Mouse (Mus musculus) B cell, adult 2 months (primary cell): ENCODE measurements around the gene Clcc1.
"Not testable (repeated sequence)": the region's sequence is repeated elsewhere in the genome, so short reads cannot be mapped to it uniquely, and the experiment has no call there.

Experiments used
- DNase-seq, 2 experiments: peaks; one replicate each; pipeline ENCODE4 v3.0.0; 2022

The Clcc1 gene

DNA sequence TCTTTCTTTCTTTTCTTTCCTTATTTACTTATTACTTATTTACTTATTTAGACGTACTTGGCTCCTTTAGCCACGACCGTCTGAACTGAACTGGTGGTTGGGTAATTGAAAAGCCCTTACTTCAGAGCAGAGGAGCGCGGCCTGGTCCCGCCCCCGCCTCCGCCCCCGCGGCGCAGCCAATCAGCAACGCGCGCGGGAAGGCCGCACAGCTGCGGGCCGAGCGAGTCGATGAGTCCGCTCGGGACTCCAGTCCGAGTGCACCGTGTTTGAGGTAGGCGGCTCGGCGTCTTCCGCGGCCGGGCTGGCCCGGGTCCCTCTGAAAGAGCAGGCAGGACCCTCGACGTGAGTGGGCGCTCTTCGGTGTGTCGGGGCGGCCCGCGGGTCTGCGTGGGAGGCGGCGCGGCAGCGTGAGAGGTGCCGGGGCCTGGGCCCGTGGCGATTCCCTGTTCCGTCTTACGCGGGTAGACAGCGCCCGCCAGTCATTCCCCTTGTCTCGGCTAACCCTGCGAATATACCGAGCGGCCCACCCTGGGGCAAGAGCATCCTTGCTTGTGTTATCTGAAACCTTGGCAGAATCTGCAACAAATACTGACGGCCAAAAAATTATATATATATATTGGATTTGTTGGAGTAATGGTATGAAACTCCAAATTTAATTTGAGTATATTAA is at the start of gene Clcc1:
Gene Clcc1 (plus strand): TSS at position 204 of the 670 bp plus-strand sequence.
- DNase-seq = peak; percentile 97

DNA sequence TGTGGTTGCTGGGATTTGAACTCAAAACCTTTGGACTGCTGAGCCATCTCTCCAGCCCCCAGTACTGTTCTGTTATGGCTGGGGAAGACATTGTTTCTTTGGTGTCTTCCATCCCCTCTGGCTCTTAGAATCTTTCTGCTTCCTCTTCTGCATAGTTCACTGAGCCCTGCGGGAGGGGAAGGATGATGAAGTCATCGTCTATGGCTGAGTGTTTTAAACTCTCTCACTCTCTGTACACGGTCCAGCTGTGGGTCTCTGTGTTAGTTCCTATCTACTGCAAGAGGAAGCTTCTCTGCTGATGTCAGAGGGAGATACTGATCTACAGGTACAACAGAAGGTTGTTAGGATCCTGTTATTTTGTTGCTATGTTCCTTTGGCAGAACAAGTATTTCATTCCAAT is 44.8 kb upstream of the Clcc1 start:
- peak; percentile 36 to 53 for DNase-seq

DNA sequence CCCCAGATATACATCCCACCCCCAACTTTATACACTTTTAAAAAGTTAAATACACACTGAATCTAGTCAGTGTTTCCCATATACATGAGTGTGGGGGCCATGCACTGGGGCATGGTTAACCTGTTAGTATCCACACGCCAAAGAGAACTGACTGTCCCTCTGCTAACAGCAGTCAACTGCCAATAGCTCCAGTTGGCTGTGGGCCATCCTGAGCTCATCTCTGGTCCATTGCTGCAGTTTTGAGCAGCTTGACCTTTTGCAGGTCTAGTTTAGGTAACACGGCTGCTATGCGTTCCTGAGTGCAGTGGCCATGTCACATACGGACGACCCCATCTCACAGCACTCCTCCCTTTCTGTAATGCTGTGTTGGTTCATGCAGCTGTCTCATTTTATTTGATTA is 19.0 kb upstream of the Clcc1 start:
- no peak for DNase-seq

DNA sequence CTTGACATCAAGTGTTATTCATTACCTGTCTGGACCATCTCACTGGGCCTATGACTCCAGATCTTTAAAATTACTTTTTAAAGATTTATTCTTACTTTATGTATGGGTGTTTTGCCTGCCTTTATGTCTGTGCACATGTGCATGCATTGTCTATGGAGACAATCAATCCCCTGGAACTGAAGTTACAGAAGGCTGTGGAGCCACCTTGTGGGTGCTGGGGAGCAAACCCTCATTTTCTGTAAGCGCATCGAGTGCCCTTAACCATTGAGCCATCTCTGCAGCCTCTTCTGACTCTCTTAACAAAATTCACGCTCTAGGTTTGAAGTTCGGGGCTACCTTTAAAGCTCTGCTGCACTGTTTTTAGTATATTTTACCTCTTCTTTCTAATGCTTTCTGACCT is 14.3 kb upstream of the Clcc1 start:
- peak; percentile 12 to 24 for DNase-seq

DNA sequence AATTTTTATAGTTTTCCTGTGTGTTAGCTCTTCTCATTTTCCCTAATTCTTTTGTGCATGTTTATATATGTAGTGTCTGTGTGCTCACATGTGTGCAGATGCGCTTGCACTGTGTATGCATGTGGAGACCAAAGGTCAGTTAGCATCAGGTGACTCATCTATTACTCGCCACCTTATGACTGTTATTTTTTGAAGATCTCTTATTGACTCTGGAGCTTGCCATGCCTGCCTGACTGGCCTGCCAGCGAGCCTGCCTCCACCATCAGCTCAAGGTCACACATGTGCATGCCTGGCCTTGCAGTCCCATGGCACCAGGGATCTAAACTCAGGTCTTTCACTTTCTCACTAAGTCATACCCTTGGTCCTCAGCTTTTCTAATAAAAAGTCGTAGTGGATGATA is 12.7 kb upstream of the Clcc1 start:
- DNase-seq = no peak

DNA sequence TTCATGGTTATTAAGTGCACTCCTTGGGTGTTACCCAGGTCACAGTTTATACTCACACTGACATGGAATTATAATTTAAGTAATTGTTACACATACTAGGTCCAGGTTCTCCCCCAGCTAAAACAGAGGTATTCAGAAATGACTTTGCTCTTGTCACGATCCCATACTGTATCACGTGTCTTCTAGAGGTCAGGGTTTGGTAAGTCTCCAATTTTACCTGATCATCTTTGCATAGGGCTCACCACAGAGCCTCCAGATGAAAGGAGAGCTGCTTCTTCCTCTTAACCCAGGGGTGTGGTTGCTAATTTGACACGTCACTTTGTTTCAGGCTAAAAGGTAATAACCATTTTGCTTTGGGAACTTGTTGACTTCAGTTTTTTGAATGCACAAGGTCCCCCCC is 8.9 kb upstream of the Clcc1 start:
- DNase-seq = no peak

DNA sequence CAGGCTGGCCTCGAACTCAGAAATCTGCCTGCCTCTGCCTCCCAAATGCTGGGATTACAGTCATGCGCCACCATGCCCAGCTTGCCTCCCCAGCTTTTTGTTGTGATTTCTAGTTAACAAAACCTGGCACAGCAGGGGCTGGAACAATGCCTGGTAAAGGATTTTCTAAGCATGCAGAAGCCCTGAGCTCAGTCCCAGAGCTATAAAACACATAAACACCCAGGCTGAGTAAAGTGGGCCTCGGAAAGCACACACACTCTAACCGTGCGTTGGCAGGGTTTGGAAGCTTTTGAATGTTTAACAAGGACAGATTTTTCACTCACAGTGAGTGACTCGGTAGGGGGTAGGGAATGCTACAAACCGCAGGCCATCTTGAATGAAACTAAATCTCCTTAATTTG is 7.7 kb upstream of the Clcc1 start:
- no peak for DNase-seq

DNA sequence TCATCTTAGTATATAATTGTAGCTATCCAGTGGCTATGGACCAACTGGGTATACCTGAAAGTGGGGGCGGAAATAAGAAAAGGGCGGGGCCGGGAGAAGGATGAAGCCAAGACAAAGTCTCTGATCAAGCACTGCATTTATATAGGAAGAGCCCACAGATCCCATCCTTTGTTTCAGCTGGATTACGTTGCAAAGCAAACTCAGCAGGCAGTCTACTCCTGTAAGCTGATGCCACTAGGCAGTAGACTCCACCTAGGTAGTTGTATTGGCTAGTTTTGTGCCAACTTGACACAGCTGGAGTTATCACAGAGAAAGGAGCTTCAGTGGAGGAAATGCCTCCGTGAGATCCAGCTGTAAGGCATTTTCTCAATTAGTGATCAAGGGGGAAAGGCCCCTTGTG is 6.0 kb upstream of the Clcc1 start:
- not testable (repeated sequence) for DNase-seq

DNA sequence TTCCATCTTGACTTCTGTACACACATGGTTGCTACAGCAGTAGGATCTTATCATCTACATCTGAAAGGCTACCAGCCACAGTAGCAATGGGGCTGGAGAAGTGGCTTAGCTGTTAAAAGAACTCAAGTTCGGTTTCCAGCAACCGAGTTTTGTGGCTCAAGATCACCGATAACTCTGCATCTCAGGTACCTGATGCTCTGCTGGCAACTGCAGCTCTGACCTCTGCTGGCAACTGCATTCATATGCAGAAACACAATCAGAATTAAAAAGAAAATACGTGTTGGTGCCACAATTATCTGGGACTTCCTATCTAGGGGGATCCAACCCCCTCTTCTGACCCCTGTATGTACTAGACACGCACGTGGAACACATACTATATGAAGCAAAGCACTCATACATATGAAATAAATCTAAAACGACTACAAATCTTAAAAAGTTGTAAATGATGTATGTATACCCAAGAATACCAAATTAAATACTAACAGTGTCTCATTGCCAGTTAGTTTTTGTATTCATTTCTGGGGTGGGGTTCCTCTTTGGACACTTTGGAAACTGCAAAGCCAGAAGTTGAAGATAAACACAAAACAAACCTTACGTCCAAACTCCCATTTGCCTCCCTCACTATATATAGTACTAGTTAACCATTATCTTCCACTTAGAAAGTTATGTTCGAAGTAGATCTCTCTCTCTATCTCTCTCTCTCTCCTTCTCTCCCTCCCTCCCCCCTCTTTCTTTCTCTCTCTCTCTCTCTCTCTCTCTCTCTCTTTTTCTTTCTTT is 659 bp upstream of the Clcc1 start:
- DNase-seq = peak; percentile 14 to 15

DNA sequence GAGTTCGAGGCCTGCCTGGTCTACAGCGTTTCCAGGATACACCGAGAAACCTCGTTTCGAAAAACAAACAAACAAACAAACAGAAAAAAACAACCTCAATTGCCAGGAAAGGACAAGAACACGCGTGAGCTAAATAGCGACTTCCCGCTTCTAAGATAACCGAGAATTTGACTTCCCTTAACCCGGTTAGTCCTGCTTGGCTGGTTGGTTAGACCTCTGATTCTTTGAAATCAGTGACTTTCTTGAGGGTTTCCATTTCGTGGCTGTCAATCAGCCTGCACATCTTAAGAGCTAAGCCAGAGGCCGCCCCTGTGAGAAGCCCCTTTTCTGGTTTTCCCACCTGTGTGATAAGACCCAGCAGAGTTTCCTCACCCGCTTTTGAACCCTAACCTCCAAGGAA is 853 bp downstream of the Clcc1 start:
- DNase-seq = peak; percentile 6 to 8

DNA sequence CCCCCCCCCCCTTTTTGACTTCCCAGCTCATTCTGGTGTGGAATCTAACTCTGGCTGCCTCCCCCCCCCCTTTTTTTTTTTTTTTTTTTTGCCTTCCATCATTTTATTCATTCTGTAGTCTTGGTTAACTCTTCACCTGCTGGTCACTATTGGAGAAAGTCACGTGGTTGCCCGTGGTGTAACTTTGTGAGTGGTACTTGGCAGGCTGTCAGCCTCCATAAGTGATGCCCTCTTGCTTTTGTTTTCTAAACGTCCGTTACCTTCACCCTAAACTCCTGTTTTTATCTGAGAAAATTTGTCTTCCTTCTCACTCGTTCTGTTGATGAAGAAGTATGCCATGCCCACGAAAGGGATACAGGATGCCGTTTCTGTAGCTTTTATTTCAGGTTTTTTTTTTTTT is 1.8 kb downstream of the Clcc1 start:
- DNase-seq = no peak

DNA sequence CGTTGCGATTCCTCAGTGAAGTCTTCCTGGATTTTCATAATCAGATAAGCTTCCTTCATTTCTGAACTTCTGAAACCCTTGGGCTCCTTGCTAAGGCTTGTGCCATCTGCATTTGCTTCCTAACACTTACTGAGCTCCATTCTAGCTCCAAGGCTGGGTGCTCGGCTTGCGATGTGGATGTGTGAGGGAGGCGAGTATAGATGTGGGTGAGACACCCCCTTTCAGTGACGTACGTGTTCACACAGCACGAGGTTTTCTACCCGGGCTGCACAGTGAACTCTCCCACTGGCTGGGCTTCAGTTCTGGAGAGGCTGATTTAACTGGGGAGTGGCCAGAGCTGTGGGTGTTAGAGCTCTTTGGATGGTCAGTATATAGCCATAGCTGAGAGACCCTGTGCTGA is 4.9 kb downstream of the Clcc1 start:
- DNase-seq = no peak

DNA sequence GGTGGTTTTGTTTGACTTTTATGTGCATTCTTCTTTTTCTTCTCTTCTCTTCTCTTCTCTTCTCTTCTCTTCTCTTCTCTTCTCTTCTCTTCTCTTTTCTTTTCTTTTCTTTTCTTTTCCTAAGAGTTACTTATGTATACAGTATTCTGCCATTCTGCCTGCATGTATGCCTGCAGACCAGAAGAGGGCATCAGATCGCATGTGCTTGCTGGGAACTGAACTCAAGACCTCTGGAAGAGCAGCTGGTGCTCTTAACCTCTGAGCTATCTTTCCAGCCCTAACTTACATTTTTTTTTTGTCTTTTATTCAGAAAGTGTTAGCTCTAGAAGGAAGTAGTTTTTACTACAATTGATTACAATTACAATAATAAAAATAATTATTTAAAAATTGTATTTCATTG is 7.2 kb downstream of the Clcc1 start:
- peak in 1 of 2 experiments; percentile 8 for DNase-seq

DNA sequence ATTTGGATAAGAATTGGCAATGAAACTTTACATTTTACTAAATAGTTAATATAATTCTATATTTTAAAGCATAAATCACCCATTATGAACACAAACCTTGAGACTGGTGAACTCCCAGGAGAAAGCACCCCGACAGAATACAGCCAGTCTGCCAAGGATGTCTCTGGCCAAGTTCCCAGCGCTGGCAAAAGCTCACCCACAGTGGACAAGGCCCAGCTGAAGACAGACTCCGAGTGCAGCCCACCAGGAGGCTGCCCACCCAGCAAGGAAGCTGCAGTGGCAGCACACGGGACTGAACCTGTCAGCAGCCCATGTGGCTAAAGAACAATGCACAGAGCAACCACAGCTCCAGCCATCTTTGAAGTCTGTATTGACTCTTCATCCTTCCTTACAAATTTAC is 22.9 kb downstream of the Clcc1 start:
- DNase-seq = no peak

DNA sequence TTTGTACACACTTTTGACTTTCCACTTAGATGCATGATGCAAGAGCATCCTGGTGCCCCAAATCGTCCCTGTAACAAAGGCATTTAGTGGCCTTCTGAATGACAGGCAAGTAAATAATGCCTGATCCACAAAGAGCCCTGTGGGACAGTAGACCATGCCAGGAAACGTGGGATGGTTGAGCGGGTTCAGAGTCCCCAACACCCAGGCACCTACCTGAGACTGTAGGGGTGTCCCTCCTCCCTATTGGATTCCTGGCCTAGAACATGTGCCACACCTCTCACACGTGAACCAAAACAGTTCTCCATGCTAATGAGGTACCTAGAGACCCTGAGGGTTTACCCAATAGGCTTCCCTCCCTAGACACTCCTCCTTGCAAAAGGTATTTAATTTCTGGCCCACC is 27.3 kb downstream of the Clcc1 start:
- DNase-seq = no peak

DNA sequence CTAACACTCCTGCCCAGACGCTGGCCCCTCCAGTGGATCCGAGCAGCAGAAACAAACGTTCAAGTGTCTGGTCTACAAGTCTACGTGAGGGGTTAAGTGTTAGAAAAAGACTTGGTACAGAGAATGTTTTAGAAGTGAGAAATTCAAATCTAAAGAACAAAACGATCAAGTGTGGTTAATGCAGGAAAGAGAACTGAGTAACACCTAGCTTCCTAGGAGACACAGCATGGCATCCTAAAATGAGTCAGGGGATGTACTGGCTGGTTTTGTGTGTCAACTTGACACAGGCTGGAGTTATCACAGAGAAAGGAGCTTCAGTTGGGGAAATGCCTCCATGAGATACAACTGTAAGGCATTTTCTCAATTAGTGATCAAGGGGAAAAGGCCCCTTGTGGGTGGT is 29.9 kb downstream of the Clcc1 start:
- not testable (repeated sequence) for DNase-seq

DNA sequence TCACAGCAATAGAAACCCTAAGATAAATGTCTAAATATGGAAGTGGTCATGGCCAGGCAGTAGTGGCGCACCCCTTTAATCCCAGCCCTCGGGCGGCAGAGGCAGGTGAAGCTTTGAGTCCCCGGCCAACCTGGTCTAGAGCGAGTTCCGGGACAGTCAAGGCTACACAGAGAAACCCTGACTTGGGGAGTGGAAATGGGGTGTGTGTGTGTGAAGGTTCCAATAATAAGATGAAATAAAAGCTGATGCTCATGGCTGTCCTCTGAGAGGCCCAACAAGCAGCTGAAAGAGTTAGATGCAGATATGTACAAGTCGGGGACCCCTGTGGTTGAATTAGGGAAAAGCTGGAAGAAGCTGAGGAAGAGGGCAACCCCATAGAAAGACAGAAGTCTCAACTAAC is 32.0 kb downstream of the Clcc1 start:
- DNase-seq = no peak

DNA sequence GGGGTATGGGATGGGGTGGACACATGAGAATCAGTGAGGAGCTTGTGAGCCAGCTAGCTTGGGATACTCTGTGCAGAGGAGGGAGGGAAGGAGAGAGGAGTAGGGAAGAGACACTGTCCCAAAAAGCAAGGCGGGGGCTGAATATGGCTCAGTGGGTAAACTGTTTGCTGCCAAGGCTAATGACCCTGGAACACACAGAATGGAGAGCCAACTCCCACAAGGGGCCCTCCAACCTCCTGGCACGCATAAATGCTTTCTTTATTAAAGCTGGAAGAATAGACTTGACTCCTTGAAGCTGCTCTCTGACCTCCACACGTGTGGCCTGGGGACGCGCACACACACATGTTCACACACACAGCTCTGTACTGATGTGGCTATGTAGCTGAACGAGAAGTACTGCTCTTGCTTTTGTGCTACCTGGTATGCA is 35.3 kb downstream of the Clcc1 start:
- no peak for DNase-seq

DNA sequence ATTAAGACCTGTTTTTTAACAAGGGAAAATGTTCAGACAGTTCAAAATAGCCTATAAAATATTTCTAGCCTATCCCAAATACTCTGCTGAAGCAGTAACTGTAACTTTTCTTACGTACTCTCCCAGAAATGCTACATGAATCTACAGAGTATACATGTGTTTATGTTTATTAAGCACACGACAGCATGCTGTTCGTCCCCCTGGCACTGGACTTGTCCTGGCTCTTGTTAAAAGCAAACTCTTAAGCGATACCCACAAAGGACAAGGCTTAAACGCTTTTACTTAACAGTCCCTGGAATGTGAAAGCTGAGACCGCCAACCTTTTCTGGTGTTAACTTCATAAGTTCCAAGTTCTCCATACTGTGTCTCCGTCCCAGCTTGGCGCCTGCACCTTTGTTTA is 35.7 kb downstream of the Clcc1 start:
- no peak for DNase-seq

DNA sequence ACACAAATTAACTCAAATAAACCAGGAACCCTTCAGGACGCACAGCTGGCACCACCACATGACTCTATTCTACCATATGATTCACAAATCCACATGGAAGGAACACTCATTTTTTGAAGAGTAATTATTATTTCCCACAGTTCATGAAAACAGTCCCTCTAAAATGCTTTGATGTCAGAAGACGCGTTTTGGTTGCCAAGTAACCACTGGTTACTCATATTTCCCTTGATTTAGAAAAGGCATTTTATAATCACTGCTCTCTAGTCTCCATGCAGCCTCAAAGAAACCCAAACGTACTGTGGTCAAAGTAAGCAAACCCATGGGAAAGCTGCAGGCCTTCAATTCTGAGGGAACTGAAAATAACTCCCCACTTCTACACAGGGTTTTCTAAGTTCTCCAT is 36.3 kb downstream of the Clcc1 start:
- DNase-seq = no peak

DNA sequence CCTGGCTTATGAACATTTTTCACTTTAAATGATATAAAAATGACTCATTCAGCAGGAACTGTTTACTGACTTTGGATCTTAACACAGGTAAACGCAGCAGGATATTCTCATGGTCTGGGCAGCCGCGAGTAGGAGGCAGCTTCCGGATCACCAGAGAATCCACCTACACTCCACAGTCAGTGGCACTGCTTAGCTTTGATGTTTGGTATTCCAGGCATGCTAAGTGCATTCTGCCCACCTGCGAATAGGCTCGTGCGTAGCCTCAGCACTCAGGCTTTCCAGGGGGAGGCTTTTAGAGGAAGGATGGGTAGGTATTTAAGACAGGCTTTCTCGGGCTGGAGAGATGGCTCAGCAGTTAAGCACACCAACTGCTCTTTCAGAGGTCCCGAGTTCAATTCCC is 40.6 kb downstream of the Clcc1 start:
- no peak for DNase-seq

DNA sequence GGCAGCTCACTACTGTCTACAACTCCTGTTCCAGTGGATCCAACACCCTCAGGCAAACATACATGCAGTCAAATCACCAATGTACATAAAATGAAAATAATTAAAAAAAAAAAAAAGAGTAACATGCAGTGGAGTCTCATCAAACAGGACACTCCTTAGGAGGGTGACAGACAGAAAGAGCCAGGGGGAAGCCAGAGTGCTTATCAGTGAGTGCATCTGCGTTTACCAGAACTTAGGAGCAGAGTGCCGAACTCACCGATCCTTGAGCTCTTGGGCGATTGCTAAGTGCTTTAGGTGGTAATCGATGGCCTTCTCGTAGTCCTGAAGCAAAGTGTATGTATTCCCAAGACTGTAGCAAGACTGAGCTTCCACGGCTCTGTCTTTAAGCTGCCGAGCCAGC is 44.9 kb downstream of the Clcc1 start:
- DNase-seq = no peak

DNA sequence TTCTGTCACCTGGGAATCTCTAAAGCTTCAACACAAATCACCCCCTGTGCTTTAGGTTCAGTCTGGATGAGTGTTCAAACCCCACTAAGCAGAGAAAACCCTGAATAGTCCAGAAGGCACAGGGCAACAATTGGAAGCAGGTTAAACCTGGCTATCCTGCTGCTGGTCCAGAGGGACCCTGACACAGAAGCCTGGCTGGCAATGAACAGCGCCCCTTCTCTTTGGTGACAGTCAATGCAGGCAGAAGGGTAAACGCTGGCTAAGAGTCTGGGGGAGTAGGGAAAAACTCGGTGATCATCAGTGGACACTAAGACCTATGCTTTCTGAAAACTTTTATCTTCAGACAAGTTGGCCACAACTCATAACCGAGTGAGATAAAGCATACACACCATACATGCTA is 46.1 kb downstream of the Clcc1 start:
- DNase-seq = no peak

DNA sequence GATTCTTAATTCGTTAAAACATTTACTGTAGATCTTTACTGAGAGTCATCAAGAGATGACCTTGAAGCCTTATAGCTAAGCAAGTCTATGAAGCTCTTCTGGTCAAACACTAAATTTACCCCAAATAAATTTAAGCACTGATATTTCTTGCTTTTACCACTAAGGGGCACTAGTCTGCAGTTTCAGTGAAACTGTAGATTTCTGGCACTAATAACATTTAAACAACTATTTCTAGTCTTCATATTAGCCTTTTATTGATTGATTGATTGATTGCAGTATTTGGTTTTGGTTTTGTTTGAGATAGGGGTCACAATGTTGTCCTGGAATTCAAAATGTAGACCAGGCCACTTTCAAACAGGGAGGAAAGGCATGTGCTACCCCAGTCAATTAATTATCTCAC is 47.5 kb downstream of the Clcc1 start:
- no peak for DNase-seq

DNA sequence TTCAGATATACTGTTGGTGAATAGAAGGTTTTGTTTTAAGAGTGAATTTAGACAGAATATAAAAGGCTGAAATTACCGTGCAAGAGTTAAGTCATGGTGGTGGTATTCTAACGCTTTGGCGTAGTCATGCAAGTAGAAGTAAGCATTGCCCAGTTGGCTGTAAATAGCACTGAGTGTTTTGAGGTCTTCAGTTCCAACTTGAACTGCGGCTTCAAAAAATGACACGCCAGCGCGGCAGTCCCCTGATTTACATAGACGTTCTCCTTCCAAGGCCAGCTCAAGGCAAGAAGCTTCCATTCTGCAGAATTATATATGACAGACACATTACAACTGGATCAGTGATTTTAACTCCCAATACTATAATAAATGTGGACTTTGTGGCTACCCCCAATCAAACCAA is 49.1 kb downstream of the Clcc1 start:
- DNase-seq = no peak
